Mouse (Mus musculus) hindbrain, embryonic 11.5 days (tissue): ENCODE data around the gene Wscd2. TPM values are rescaled to one million over a fixed set of nuclear protein-coding genes. Genes with fewer than 3 reads are reported as not detected.

ENCODE experiments used
- ATAC-seq: fragments of 200-750 bp; cut with Nextera tagmentation; 2 replicates; pipeline ENCODE4 v1.8.0; 2017; ENCODE audit warnings: mild to moderate bottlenecking, moderate TSS enrichment, moderate library complexity; ENCODE audit not compliant: low FRiP score
- DNase-seq: peaks from one replicate; pipeline ENCODE4 v3.0.0-alpha.2; 2015; ENCODE audit warnings: low spot score
- H3K27ac ChIP-seq: fragments of 300-500 bp; sonication (generic); 2 replicates; pipeline ENCODE4 v1.5.1; 2014; ENCODE audit warnings: mild to moderate bottlenecking, low read depth, low read length
- H3K27me3 ChIP-seq: fragments of 300-500 bp; sonication (generic); 2 replicates; pipeline ENCODE4 v1.6.1; 2014; ENCODE audit warnings: mild to moderate bottlenecking, low read length, moderate library complexity, mixed read lengths; ENCODE audit not compliant: control insufficient read depth, insufficient read depth
- H3K36me3 ChIP-seq: fragments of 300-500 bp; sonication (generic); 2 replicates; pipeline ENCODE4 v1.6.1; 2014; ENCODE audit warnings: mild to moderate bottlenecking, low read length, moderate library complexity, mixed read lengths; ENCODE audit not compliant: control insufficient read depth, insufficient read depth
- H3K4me1 ChIP-seq: fragments of 300-500 bp; sonication (generic); replicated peaks from 2 replicates; pipeline ENCODE4 v1.6.1; 2014; ENCODE audit warnings: low read length, mixed read lengths; ENCODE audit not compliant: control insufficient read depth, insufficient read depth
- H3K4me2 ChIP-seq: fragments of 300-500 bp; sonication (generic); replicated peaks from 2 replicates; pipeline ENCODE4 v1.6.1; 2014; ENCODE audit warnings: mild to moderate bottlenecking, low read depth, low read length
- H3K4me3 ChIP-seq: fragments of 300-500 bp; sonication (generic); 2 replicates; pipeline ENCODE4 v1.5.1; 2014; ENCODE audit warnings: low read depth, low read length
- H3K9ac ChIP-seq: fragments of 300-500 bp; sonication (generic); 2 replicates; pipeline ENCODE4 v1.6.1; 2014; ENCODE audit warnings: low read depth, low read length
- H3K9me3 ChIP-seq: fragments of 300-500 bp; sonication (generic); 2 replicates; pipeline ENCODE4 v1.6.1; 2016; ENCODE audit warnings: low read length; ENCODE audit not compliant: control insufficient read depth
- WGBS: fragments of 180-500 bp; shearing (Covaris S2); extraction: QIAGEN DNeasy Blood & Tissue Kit; methylation state at CpG from one replicate; pipeline ENCODE4 v1.1.7; 2014; 5-methylcytosine and 5-hydroxymethylcytosine counted together
- polyA plus RNA-seq: library from polyadenylated mRNA; unstranded; fragments of >200 nt; fragmentation: Nextera tagmentation; extraction: Ambion mirVana; gene quantifications from 2 replicates; pipeline ENCODE4 v1.2.1, GENCODE M21; 2014

The Wscd2 gene
- polyA plus RNA-seq, 1 experiment from 2014 or later, result 8.5 TPM

GRCm38 (mm10) chr5:113517387-113517786, 27.3 kb downstream of the Wscd2 start:
- Histone ChIP-seq H3K4me3 (no peak overlapping the region), H3K27ac (0 out of 2 replicates have a peak overlapping the region, but pooled peaks have one; percentile 45), H3K4me2 (no peak overlapping the region), H3K4me1 (no peaks in the 10 kb centered on the region; the same call in 1 of the 2 replicates), H3K9me3 (no peaks in the 10 kb centered on the region), H3K9ac (no peak overlapping the region), H3K36me3 (no peaks in the 10 kb centered on the region), H3K27me3 (no peaks in the 10 kb centered on the region)
- no peak for DNase-seq
- WGBS, result 78% methylated on average over 4 of the region's 4 CpGs
- no peak for ATAC-seq

GRCm38 (mm10) chr5:113521037-113521436, 30.9 kb downstream of the Wscd2 start:
- no peak overlapping the region for H3K4me3 ChIP-seq
- ATAC-seq, result no peak
- WGBS, result 85% methylated on average over 6 of the region's 6 CpGs

GRCm38 (mm10) chr5:113538826-113539225, 48.7 kb downstream of the Wscd2 start:
- no peak for DNase-seq
- WGBS, result 70% methylated on average over 1 of the region's 1 CpGs
- no peaks in the 10 kb centered on the region for H3K9me3 ChIP-seq
- H3K27ac ChIP-seq, result no peak overlapping the region
- H3K4me3 ChIP-seq, result no peak overlapping the region
- 0 out of 2 replicates have a peak, but pooled peaks cover 3% of the 10 kb centered on the region for H3K4me1 ChIP-seq
- H3K36me3 ChIP-seq, result no peaks in the 10 kb centered on the region
- H3K27me3 ChIP-seq, result no peaks in the 10 kb centered on the region
- no peak overlapping the region for H3K4me2 ChIP-seq
- no peak overlapping the region for H3K9ac ChIP-seq
- no peak for ATAC-seq

More at GRCm38 (mm10) chr5:113521037-113521436, 30.9 kb downstream of the Wscd2 start:
- Histone ChIP-seq H3K9me3 (no peaks in the 10 kb centered on the region), H3K4me1 (no peaks in the 10 kb centered on the region; the same call in 1 of the 2 replicates), H3K9ac (no peak overlapping the region), H3K27me3 (no peaks in the 10 kb centered on the region), H3K4me2 (no peak overlapping the region), H3K27ac (no peak overlapping the region), H3K36me3 (no peaks in the 10 kb centered on the region)
- no peak for DNase-seq

GRCm38 (mm10) chr5:113539438-113539837, 49.3 kb downstream of the Wscd2 start:
- no peaks in the 10 kb centered on the region for H3K36me3 ChIP-seq
- H3K4me2 ChIP-seq, result no peak overlapping the region
- no peak overlapping the region for H3K4me3 ChIP-seq
- 87% methylated on average over 2 of the region's 2 CpGs for WGBS
- DNase-seq, result no peak
- H3K9ac ChIP-seq, result no peak overlapping the region
- H3K4me1 ChIP-seq, result 0 out of 2 replicates have a peak, but pooled peaks cover 3% of the 10 kb centered on the region
- no peak overlapping the region for H3K27ac ChIP-seq
- no peak for ATAC-seq
- no peaks in the 10 kb centered on the region for H3K27me3 ChIP-seq
- H3K9me3 ChIP-seq, result no peaks in the 10 kb centered on the region

- H3K27ac ChIP-seq, result no peak overlapping the region
- H3K27me3 ChIP-seq, result no peaks in the 10 kb centered on the region
- no peak overlapping the region for H3K9ac ChIP-seq
- H3K4me3 ChIP-seq, result no peak overlapping the region
- WGBS, result 91% methylated on average over 7 of the region's 7 CpGs
- H3K4me1 ChIP-seq, result 0 out of 2 replicates have a peak, but pooled peaks cover 3% of the 10 kb centered on the region
- no peak for DNase-seq
- no peak overlapping the region for H3K4me2 ChIP-seq
- ATAC-seq, result no peak
- no peaks in the 10 kb centered on the region for H3K36me3 ChIP-seq
- H3K9me3 ChIP-seq, result no peaks in the 10 kb centered on the region
Observed at GRCm38 (mm10) chr5:113539858-113540257, 49.7 kb downstream of the Wscd2 start.

- Histone ChIP-seq H3K4me3 (no peak overlapping the region), H3K27ac (no peak overlapping the region), H3K9ac (no peak overlapping the region), H3K36me3 (no peaks in the 10 kb centered on the region), H3K4me2 (no peak overlapping the region), H3K4me1 (0 out of 2 replicates have a peak, but pooled peaks cover 3% of the 10 kb centered on the region), H3K27me3 (no peaks in the 10 kb centered on the region), H3K9me3 (no peaks in the 10 kb centered on the region)
- ATAC-seq (no peak), DNase-seq (no peak)
- WGBS, result 62% methylated on average over 5 of the region's 5 CpGs
Observed at GRCm38 (mm10) chr5:113541196-113541595, 51.1 kb downstream of the Wscd2 start.

GRCm38 (mm10) chr5:113542885-113543476, 52.8 kb downstream of the Wscd2 start:
- no peak overlapping the region for H3K27ac ChIP-seq
- no peak overlapping the region for H3K4me3 ChIP-seq
- H3K27me3 ChIP-seq, result no peaks in the 10 kb centered on the region
- H3K36me3 ChIP-seq, result no peaks in the 10 kb centered on the region
- DNase-seq, result no peak
- no peak overlapping the region for H3K9ac ChIP-seq
- H3K4me1 ChIP-seq, result no peaks in the 10 kb centered on the region
- 34% methylated on average over 10 of the region's 10 CpGs for WGBS
- peak; percentile 56; the same call in 1 of the 2 replicates for ATAC-seq
- H3K9me3 ChIP-seq, result no peaks in the 10 kb centered on the region
- H3K4me2 ChIP-seq, result no peak overlapping the region

- DNase-seq (peak; percentile 70), ATAC-seq (no peak)
- no peaks in the 10 kb centered on the region for H3K9me3 ChIP-seq
- H3K4me3 ChIP-seq, result no peak overlapping the region
- no peak overlapping the region for H3K4me2 ChIP-seq
- WGBS, result 60% methylated on average over 14 of the region's 14 CpGs
- H3K27ac ChIP-seq, result no peak overlapping the region
- H3K4me1 ChIP-seq, result no peaks in the 10 kb centered on the region
- peaks cover 15% of the 10 kb centered on the region for H3K27me3 ChIP-seq
- H3K9ac ChIP-seq, result no peak overlapping the region
- no peaks in the 10 kb centered on the region for H3K36me3 ChIP-seq
Observed at GRCm38 (mm10) chr5:113547949-113548700, 58.0 kb downstream of the Wscd2 start.

- ATAC-seq, result no peak
- Histone ChIP-seq H3K4me3 (no peak overlapping the region), H3K9me3 (no peaks in the 10 kb centered on the region)
Observed at GRCm38 (mm10) chr5:113550249-113550648, 60.1 kb downstream of the Wscd2 start.

More at GRCm38 (mm10) chr5:113550249-113550648, 60.1 kb downstream of the Wscd2 start:
- WGBS, result 62% methylated on average over 8 of the region's 8 CpGs
- no peak overlapping the region for H3K4me2 ChIP-seq
- no peaks in the 10 kb centered on the region for H3K4me1 ChIP-seq
- H3K27me3 ChIP-seq, result peaks cover 15% of the 10 kb centered on the region
- H3K9ac ChIP-seq, result no peak overlapping the region
- no peak overlapping the region for H3K27ac ChIP-seq
- H3K36me3 ChIP-seq, result no peaks in the 10 kb centered on the region
- no peak for DNase-seq
